In the genomic region with DNA sequence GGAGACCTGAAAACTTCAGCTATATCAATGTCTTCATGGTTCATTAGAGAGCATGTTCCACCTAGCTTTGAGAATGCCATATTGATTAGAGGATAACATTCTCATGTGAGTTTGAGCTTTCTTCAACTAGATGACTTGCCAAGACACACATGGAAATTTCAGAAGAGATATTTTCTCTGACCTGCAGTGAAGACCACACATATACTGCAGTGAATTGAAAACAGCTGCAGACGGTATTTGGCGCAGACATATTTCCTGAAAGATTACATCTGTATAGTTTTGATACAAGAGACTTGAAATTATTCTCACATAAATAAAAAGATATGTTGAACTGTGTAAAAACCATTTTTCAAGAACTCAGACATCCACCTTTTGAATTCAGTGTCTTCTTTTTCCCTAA, we compare ENCODE assay signal across 23 mouse cellular contexts.
"Had no signal": no experiment of that assay in that cellular context is flagged by ENCODE, and none has a peak within 500 bp of the region (broad histone marks: within the 10 kb centered on the region; RNA-seq: fewer than 3 reads in every experiment).

No protein-coding gene starts in this region.

- ATAC-seq: hindbrain, postnatal 0 days; intestine, embryonic 16.5 days had no signal

- H3K4me2 ChIP-seq: heart, embryonic 11.5 days; heart, embryonic 13.5 days; heart, embryonic 15.5 days; hindbrain, embryonic 13.5 days; hindbrain, embryonic 15.5 days; limb, embryonic 13.5 days; liver, embryonic 11.5 days; liver, embryonic 13.5 days; liver, embryonic 15.5 days had no signal

- DNase-seq: gastrocnemius, adult 2 months; gastrocnemius, postnatal 10 days; gastrocnemius, postnatal 25 days; heart, adult 18-20 months; heart, postnatal 10 days; heart, postnatal 4 days; kidney, adult 11 months; kidney, adult 2 months; kidney, postnatal 14 days; kidney, postnatal 36 days; liver; liver, embryonic 13.5 days had no signal

- H3K4me3 ChIP-seq: gastrocnemius, adult 2 months; heart, embryonic 13.5 days; heart, embryonic 15.5 days; hindbrain, embryonic 13.5 days; hindbrain, embryonic 15.5 days; left cerebral cortex, adult 2 months; limb, embryonic 13.5 days; liver, embryonic 13.5 days; liver, embryonic 15.5 days had no signal

- H3K4me1 ChIP-seq: heart, embryonic 13.5 days; heart, embryonic 15.5 days; hindbrain, embryonic 13.5 days; hindbrain, embryonic 15.5 days; limb, embryonic 13.5 days; liver, embryonic 13.5 days; liver, embryonic 15.5 days had no signal

- H3K27ac ChIP-seq: gastrocnemius, adult 2 months; heart, embryonic 13.5 days; heart, embryonic 15.5 days; hindbrain, embryonic 13.5 days; hindbrain, embryonic 15.5 days; hindbrain, postnatal 0 days; left cerebral cortex, adult 2 months; limb, embryonic 13.5 days; liver, embryonic 13.5 days; liver, embryonic 15.5 days had no signal

- H3K27me3 ChIP-seq: heart, embryonic 13.5 days; heart, embryonic 15.5 days; hindbrain, embryonic 13.5 days; hindbrain, embryonic 15.5 days; limb, embryonic 13.5 days; liver, embryonic 13.5 days; liver, embryonic 15.5 days had no signal

- H3K9me3 ChIP-seq: heart, embryonic 13.5 days; heart, embryonic 15.5 days; hindbrain, embryonic 13.5 days; hindbrain, embryonic 15.5 days; limb, embryonic 13.5 days; liver, embryonic 13.5 days; liver, embryonic 15.5 days had no signal

- H3K9ac ChIP-seq: heart, embryonic 13.5 days; heart, embryonic 15.5 days; hindbrain, embryonic 13.5 days; hindbrain, embryonic 15.5 days; limb, embryonic 13.5 days; liver, embryonic 13.5 days; liver, embryonic 15.5 days had no signal

- H3K36me3 ChIP-seq: heart, embryonic 13.5 days; heart, embryonic 15.5 days; hindbrain, embryonic 13.5 days; hindbrain, embryonic 15.5 days; limb, embryonic 13.5 days; liver, embryonic 13.5 days; liver, embryonic 15.5 days had no signal
